Mouse (Mus musculus): ENCODE measurements at regions not wholly inside any gene's neighbourhood (a gene's known extent, or its start where the extent isn't known, plus 50 kb on each side); places are given as distances from the start of the nearest gene placed in this dataset.

GRCm38 (mm10) chrX:142490093-142490717 lies 99.9 kb upstream of the Acsl4 start:
- 62% methylated on average over 8 of the region's 8 CpGs for WGBS
- Histone ChIP-seq H3K36me3 (ENCODE audit: control insufficient read depth, insufficient read depth) (no peaks in the 10 kb centered on the region), H3K9ac (replicated peaks; ENCODE audit: low read depth, low read length) (no peak overlapping the region), H3K9me3 (ENCODE audit: control insufficient read depth, low read length) (no peaks in the 10 kb centered on the region), H3K4me1 (replicated peaks; ENCODE audit: control insufficient read depth, insufficient read depth, low read length) (no peaks in the 10 kb centered on the region), H3K27me3 (replicated peaks; ENCODE audit: control insufficient read depth, insufficient read depth, low read length) (no peaks in the 10 kb centered on the region; the same call in 1 of the 2 replicates), H3K27ac (ENCODE audit: low read length) (no peak overlapping the region), H3K4me2 (ENCODE audit: low read length) (no peak overlapping the region), H3K4me3 (replicated peaks; ENCODE audit: low read length) (no peak overlapping the region)
- ATAC-seq = no peak

- Histone ChIP-seq H3K4me1 (replicated peaks; ENCODE audit: control insufficient read depth, insufficient read depth, low read length) (no peaks in the 10 kb centered on the region), H3K4me3 (replicated peaks; ENCODE audit: low read length) (no peak overlapping the region), H3K4me2 (ENCODE audit: low read length) (no peak overlapping the region), H3K9me3 (ENCODE audit: control insufficient read depth, low read length) (no peaks in the 10 kb centered on the region), H3K9ac (replicated peaks; ENCODE audit: low read depth, low read length) (no peak overlapping the region), H3K27ac (ENCODE audit: low read length) (no peak overlapping the region), H3K27me3 (replicated peaks; ENCODE audit: control insufficient read depth, insufficient read depth, low read length) (no peaks in the 10 kb centered on the region), H3K36me3 (ENCODE audit: control insufficient read depth, insufficient read depth) (no peaks in the 10 kb centered on the region)
- ATAC-seq = no peak
- 88% methylated on average over 2 of the region's 2 CpGs for WGBS
These were observed 110.8 kb upstream of the Acsl4 start for GRCm38 (mm10) chrX:142501094-142501493.

DNA sequence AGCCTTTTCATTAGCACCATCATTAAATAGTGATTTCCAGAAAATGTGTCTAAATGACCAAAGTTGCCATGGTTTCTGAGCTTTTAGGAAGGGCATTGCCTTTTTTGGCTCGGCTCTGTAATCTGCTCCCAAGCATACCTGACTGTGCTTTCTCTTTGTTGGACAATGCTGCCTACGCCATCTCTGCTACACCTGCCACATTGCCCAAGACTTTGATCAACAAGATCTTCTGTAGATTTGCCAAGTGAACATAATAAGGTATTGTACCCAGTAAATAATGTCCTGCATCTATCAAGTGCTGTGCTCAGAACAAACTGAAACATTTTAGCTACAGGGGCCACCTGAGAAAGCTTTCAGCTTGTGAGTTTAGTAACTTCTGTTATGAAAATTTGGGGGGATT lies 114.6 kb upstream of the Acsl4 start:
- Histone ChIP-seq H3K4me2 (ENCODE audit: low read length) (no peak overlapping the region), H3K4me1 (replicated peaks; ENCODE audit: control insufficient read depth, insufficient read depth, low read length) (no peaks in the 10 kb centered on the region), H3K36me3 (ENCODE audit: control insufficient read depth, insufficient read depth) (no peaks in the 10 kb centered on the region), H3K4me3 (replicated peaks; ENCODE audit: low read length) (no peak overlapping the region), H3K27ac (ENCODE audit: low read length) (no peak overlapping the region), H3K9ac (replicated peaks; ENCODE audit: low read depth, low read length) (no peak overlapping the region), H3K9me3 (ENCODE audit: control insufficient read depth, low read length) (no peaks in the 10 kb centered on the region), H3K27me3 (replicated peaks; ENCODE audit: control insufficient read depth, insufficient read depth, low read length) (no peaks in the 10 kb centered on the region)
- no peak for ATAC-seq
- 62% methylated on average over 2 of the region's 2 CpGs for WGBS

DNA sequence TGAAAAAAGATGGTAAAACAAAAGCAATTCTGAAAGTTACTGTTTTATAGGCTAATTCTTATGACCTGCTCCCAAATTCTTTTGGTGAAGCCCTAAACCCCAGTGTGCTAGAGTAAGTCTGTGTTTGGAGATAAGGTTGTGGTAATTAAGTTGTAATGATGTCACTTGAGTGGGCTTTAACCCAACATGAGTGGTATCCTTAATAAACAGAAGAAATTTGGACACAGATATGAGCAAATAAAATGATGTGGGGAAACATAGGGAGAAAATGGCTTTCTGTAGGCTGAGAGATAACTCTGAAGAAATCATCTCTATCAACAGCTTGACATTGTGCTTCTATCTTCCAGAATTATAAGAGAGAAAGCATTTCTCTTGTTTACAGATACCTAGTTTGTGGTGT lies 117.1 kb upstream of the Acsl4 start:
- Histone ChIP-seq H3K27ac (ENCODE audit: low read length) (no peak overlapping the region), H3K4me3 (replicated peaks; ENCODE audit: low read length) (no peak overlapping the region), H3K9me3 (ENCODE audit: control insufficient read depth, low read length) (no peaks in the 10 kb centered on the region), H3K4me2 (ENCODE audit: low read length) (no peak overlapping the region), H3K36me3 (ENCODE audit: control insufficient read depth, insufficient read depth) (no peaks in the 10 kb centered on the region), H3K27me3 (replicated peaks; ENCODE audit: control insufficient read depth, insufficient read depth, low read length) (no peaks in the 10 kb centered on the region), H3K9ac (replicated peaks; ENCODE audit: low read depth, low read length) (no peak overlapping the region), H3K4me1 (replicated peaks; ENCODE audit: control insufficient read depth, insufficient read depth, low read length) (no peaks in the 10 kb centered on the region)
- no peak for ATAC-seq

DNA sequence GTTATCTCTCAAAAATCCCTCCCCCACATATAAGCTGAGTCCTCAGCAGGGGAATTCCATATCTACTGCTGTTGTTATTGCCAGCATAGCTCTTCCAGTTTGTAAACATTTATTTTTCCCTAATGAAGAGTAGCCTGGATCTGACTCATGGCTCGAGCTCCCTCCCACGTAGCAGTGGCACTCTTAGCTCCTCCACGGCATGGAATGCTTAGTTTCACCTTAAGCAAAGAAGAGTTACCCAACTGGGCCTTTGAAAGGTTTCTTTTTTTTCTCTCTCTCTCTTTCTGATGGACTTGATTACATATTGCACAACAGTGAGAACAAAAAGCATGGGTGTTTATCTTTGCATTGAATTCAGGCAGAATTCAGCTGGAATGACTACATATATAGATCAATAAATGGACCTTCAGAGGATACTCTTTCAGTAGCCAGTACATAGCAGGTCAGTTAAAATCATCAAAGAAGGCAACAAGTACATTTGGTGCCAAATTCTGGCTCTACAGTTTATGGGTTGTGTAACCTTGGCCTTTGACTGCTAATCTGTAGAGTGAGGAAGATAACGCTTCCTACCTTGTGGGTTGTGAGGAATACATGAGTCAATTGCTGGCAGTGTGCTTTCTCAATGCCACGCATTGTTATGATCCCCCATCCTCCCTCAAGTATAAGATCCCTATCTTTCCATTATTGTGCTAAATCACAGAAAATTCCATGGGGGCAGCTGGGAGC lies 126.2 kb upstream of the Acsl4 start:
- WGBS = 91% methylated on average over 5 of the region's 5 CpGs
- Histone ChIP-seq H3K36me3 (ENCODE audit: control insufficient read depth, insufficient read depth) (no peaks in the 10 kb centered on the region), H3K27ac (ENCODE audit: low read length) (no peak overlapping the region), H3K9me3 (ENCODE audit: control insufficient read depth, low read length) (no peaks in the 10 kb centered on the region), H3K9ac (replicated peaks; ENCODE audit: low read depth, low read length) (no peak overlapping the region), H3K4me2 (ENCODE audit: low read length) (no peak overlapping the region), H3K4me3 (replicated peaks; ENCODE audit: low read length) (no peak overlapping the region), H3K27me3 (replicated peaks; ENCODE audit: control insufficient read depth, insufficient read depth, low read length) (no peaks in the 10 kb centered on the region), H3K4me1 (replicated peaks; ENCODE audit: control insufficient read depth, insufficient read depth, low read length) (no peaks in the 10 kb centered on the region)
- ATAC-seq = no peak

DNA sequence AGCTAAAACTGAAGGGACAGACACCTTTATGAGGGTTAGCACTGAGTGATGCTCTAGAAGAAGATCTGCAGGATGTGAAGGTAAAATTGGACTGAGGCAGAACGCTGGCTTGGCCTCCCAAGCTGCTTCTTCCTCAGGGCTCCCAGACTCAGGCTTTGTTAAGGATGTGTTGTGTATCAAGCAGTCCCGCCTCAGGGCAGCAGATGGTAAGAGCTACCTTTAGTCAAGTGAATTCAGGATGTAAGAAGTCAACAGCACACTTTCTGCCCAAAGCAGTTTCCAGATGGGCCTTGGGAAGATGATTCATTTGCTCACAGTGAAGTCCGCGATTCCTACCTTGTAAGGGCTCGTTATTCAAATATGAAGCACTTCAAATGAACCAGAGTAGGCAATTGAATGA lies 126.9 kb upstream of the Acsl4 start:
- no peaks in the 10 kb centered on the region for H3K4me1 ChIP-seq (replicated peaks; ENCODE audit: control insufficient read depth, insufficient read depth, low read length)
- 80% methylated on average over 5 of the region's 5 CpGs for WGBS
- no peak overlapping the region for H3K4me2 ChIP-seq (ENCODE audit: low read length)
- H3K9me3 ChIP-seq (ENCODE audit: control insufficient read depth, low read length) = no peaks in the 10 kb centered on the region
- H3K36me3 ChIP-seq (ENCODE audit: control insufficient read depth, insufficient read depth) = no peaks in the 10 kb centered on the region
- H3K9ac ChIP-seq (replicated peaks; ENCODE audit: low read depth, low read length) = no peak overlapping the region
- H3K4me3 ChIP-seq (replicated peaks; ENCODE audit: low read length) = no peak overlapping the region
- no peak for ATAC-seq
- no peaks in the 10 kb centered on the region for H3K27me3 ChIP-seq (replicated peaks; ENCODE audit: control insufficient read depth, insufficient read depth, low read length)
- no peak overlapping the region for H3K27ac ChIP-seq (ENCODE audit: low read length)

DNA sequence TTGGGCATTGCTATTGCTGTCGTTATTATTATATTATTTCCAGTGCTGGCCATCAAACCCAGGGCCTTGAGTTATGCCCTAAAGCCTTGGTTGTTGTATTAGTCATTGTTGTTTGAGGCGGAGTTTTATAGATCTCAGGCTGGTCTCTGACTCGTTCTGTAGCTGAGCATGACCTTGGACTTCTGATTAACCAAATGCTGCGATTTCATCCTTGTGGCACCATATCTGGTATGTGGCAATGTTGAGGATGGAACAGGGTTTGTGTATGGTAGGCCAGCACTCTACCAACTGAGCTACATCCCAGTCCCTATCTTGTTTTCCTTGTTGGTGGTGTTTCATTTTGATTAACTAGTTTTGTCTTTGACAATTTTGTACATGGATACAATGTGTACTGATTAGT lies 130.7 kb upstream of the Acsl4 start:
- 92% methylated on average over 4 of the region's 4 CpGs for WGBS
- no peaks in the 10 kb centered on the region for H3K36me3 ChIP-seq (ENCODE audit: control insufficient read depth, insufficient read depth)
- H3K4me1 ChIP-seq (replicated peaks; ENCODE audit: control insufficient read depth, insufficient read depth, low read length) = no peaks in the 10 kb centered on the region
- no peak overlapping the region for H3K4me2 ChIP-seq (ENCODE audit: low read length)
- H3K9ac ChIP-seq (replicated peaks; ENCODE audit: low read depth, low read length) = no peak overlapping the region
- H3K27me3 ChIP-seq (replicated peaks; ENCODE audit: control insufficient read depth, insufficient read depth, low read length) = no peaks in the 10 kb centered on the region
- H3K4me3 ChIP-seq (replicated peaks; ENCODE audit: low read length) = no peak overlapping the region
- no peaks in the 10 kb centered on the region for H3K9me3 ChIP-seq (ENCODE audit: control insufficient read depth, low read length)
- no peak overlapping the region for H3K27ac ChIP-seq (ENCODE audit: low read length)
- no peak for ATAC-seq

- ATAC-seq = no peak
- H3K4me2 ChIP-seq (ENCODE audit: low read length) = no peak overlapping the region
- H3K9me3 ChIP-seq (ENCODE audit: control insufficient read depth, low read length) = no peaks in the 10 kb centered on the region
- H3K4me3 ChIP-seq (replicated peaks; ENCODE audit: low read length) = no peak overlapping the region
- WGBS = 40% methylated on average over 1 of the region's 1 CpGs
- no peaks in the 10 kb centered on the region for H3K36me3 ChIP-seq (ENCODE audit: control insufficient read depth, insufficient read depth)
- no peak overlapping the region for H3K27ac ChIP-seq (ENCODE audit: low read length)
- H3K9ac ChIP-seq (replicated peaks; ENCODE audit: low read depth, low read length) = no peak overlapping the region
- no peaks in the 10 kb centered on the region for H3K27me3 ChIP-seq (replicated peaks; ENCODE audit: control insufficient read depth, insufficient read depth, low read length)
- no peaks in the 10 kb centered on the region for H3K4me1 ChIP-seq (replicated peaks; ENCODE audit: control insufficient read depth, insufficient read depth, low read length)
These were observed 136.6 kb upstream of the Acsl4 start for GRCm38 (mm10) chrX:142526953-142527352.

- 49% methylated on average over 7 of the region's 7 CpGs for WGBS
These were observed 139.6 kb upstream of the Acsl4 start for GRCm38 (mm10) chrX:142529892-142530291.

More at GRCm38 (mm10) chrX:142529892-142530291, 139.6 kb upstream of the Acsl4 start:
- no peaks in the 10 kb centered on the region for H3K36me3 ChIP-seq (ENCODE audit: control insufficient read depth, insufficient read depth)
- no peak overlapping the region for H3K4me2 ChIP-seq (ENCODE audit: low read length)
- no peak overlapping the region for H3K4me3 ChIP-seq (replicated peaks; ENCODE audit: low read length)
- no peak overlapping the region for H3K9ac ChIP-seq (replicated peaks; ENCODE audit: low read depth, low read length)
- H3K4me1 ChIP-seq (replicated peaks; ENCODE audit: control insufficient read depth, insufficient read depth, low read length) = no peaks in the 10 kb centered on the region
- H3K9me3 ChIP-seq (ENCODE audit: control insufficient read depth, low read length) = no peaks in the 10 kb centered on the region
- H3K27ac ChIP-seq (ENCODE audit: low read length) = no peak overlapping the region
- no peak for ATAC-seq
- no peaks in the 10 kb centered on the region for H3K27me3 ChIP-seq (replicated peaks; ENCODE audit: control insufficient read depth, insufficient read depth, low read length)

All from forebrain, embryonic 16.5 days (tissue).